Mouse (Mus musculus) CH12.LX (cell line): ENCODE results near the gene Acss2.

Source experiments
- BHLHE40 ChIP-seq: IDR thresholded peaks from 2 replicates; pipeline ENCODE4 v1.6.1; 2011; ENCODE audit warnings: mild to moderate bottlenecking, low read depth, low read length, improper control_type of control experiment
- CHD1 ChIP-seq: IDR thresholded peaks from 2 replicates; pipeline ENCODE4 v1.6.1; 2012; ENCODE audit warnings: low read depth, low read length, improper control_type of control experiment, inconsistent platforms
- CTCF ChIP-seq, 2 experiments: IDR thresholded peaks in 1 of 2; conservative IDR thresholded peaks in 1 of 2; 2 replicates each; pipeline ENCODE4 v1.5.1; 2011 to 2012; ENCODE audit warnings: low read depth in 2 of 2, low read length in 2 of 2, improper control_type of control experiment in 1 of 2, inconsistent platforms in 1 of 2, mild to moderate bottlenecking in 1 of 2, moderate library complexity in 1 of 2
- ELF1 ChIP-seq: IDR thresholded peaks from 2 replicates; pipeline ENCODE4 v1.6.1; 2014; ENCODE audit warnings: low read depth, mild to moderate bottlenecking, inconsistent platforms, low read length, improper control_type of control experiment
- HCFC1 ChIP-seq: IDR thresholded peaks from 2 replicates; pipeline ENCODE4 v1.6.1; 2012; ENCODE audit warnings: low read depth, mild to moderate bottlenecking, inconsistent platforms, low read length, improper control_type of control experiment
- MAX ChIP-seq: IDR thresholded peaks from 2 replicates; pipeline ENCODE4 v1.6.1; 2011; ENCODE audit warnings: low read length, improper control_type of control experiment
- MAZ ChIP-seq: IDR thresholded peaks from 2 replicates; pipeline ENCODE4 v1.6.1; 2012; ENCODE audit warnings: low read depth, mild to moderate bottlenecking, inconsistent platforms, low read length, improper control_type of control experiment, moderate library complexity
- MYC ChIP-seq: IDR thresholded peaks from 2 replicates; pipeline ENCODE4 v1.6.1; 2011; ENCODE audit warnings: low read depth, mild to moderate bottlenecking, improper control_type of control experiment, low read length
- NELFE ChIP-seq: IDR thresholded peaks from 2 replicates; pipeline ENCODE4 v1.6.1; 2011; ENCODE audit warnings: low read depth, low read length, improper control_type of control experiment
- POLR2A ChIP-seq: IDR thresholded peaks from 2 replicates; pipeline ENCODE4 v1.6.1; 2011; ENCODE audit warnings: low read depth, mild to moderate bottlenecking, improper control_type of control experiment, low read length
- SMC3 ChIP-seq: IDR thresholded peaks from 2 replicates; pipeline ENCODE4 v1.6.1; 2011; ENCODE audit warnings: low read depth, low read length, improper control_type of control experiment
- UBTF ChIP-seq: IDR thresholded peaks from 2 replicates; pipeline ENCODE4 v1.6.1; 2012; ENCODE audit warnings: low read depth, mild to moderate bottlenecking, inconsistent platforms, low read length, improper control_type of control experiment, moderate library complexity
- ZKSCAN1 ChIP-seq: IDR thresholded peaks from 2 replicates; pipeline ENCODE4 v1.6.1; 2012; ENCODE audit warnings: low read depth, inconsistent platforms, low read length, improper control_type of control experiment, borderline replicate concordance

DNA sequence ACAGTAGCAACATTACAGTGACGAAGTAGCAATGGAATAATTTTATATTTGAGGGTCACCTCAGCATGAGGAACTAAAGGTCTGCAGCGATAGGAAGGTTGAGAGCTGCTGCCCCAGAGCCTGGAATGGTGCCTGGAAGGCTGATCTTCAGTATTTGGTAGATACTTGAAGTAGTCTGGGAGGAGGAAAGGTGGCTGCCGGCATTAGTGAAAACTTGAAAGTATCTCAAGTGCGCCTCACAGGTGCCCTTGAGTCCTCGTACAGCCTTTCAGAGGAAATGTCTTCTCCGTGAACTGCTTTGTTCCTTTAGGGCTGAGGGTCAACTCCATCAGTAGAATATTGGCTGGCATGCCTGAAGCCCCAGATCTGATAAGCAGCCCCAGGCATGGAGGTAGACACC lies 77.8 kb downstream of the Acss2 start:
- TF ChIP-seq CTCF (conservative IDR thresholded peaks at IDR 0.05 in 1 of 2, IDR thresholded peaks at IDR 0.05 in 1 of 2; ENCODE audit: low read depth in 2 of 2, low read length in 2 of 2) (no peak), MAZ (no peak), ELF1 (no peak), BHLHE40 (no peak), NELFE (no peak), MAX (no peak), POLR2A (no peak), UBTF (no peak), SMC3 (no peak), ZKSCAN1 (no peak), MYC (no peak), CHD1 (no peak), HCFC1 (no peak)
